Mouse (Mus musculus) kidney, embryonic 16.5 days (tissue): ENCODE measurements at regions not wholly inside any gene's neighbourhood (a gene's known extent, or its start where the extent isn't known, plus 50 kb on each side); places are given as distances from the start of the nearest gene placed in this dataset.
"Not testable (repeated sequence)": the region's sequence is repeated elsewhere in the genome, so short reads cannot be mapped to it uniquely, and the experiment has no call there.

Source experiments
- ATAC-seq: fragments of 200-750 bp; cut with Nextera tagmentation; 2 replicates; pipeline ENCODE4 v1.8.0; 2017; ENCODE audit warnings: moderate TSS enrichment; ENCODE audit not compliant: low FRiP score, low TSS enrichment
- H3K27ac ChIP-seq: fragments of 300-500 bp; sonication (generic); 2 replicates; pipeline ENCODE4 v1.5.1; 2014; ENCODE audit warnings: low read length
- H3K27me3 ChIP-seq: fragments of 300-500 bp; sonication (generic); 2 replicates; pipeline ENCODE4 v1.6.1; 2014; ENCODE audit warnings: low read length, control low read depth, mixed read lengths; ENCODE audit not compliant: insufficient read depth
- H3K36me3 ChIP-seq: fragments of 300-500 bp; sonication (generic); 2 replicates; pipeline ENCODE4 v1.6.1; 2014; ENCODE audit warnings: low read length, control low read depth, mixed read lengths; ENCODE audit not compliant: insufficient read depth
- H3K4me1 ChIP-seq: fragments of 300-500 bp; sonication (generic); 2 replicates; pipeline ENCODE4 v1.6.1; 2014; ENCODE audit warnings: low read length, control low read depth, mixed read lengths; ENCODE audit not compliant: insufficient read depth
- H3K4me2 ChIP-seq: fragments of 300-500 bp; sonication (generic); replicated peaks from 2 replicates; pipeline ENCODE4 v1.6.1; 2014; ENCODE audit warnings: low read depth, low read length
- H3K4me3 ChIP-seq: fragments of 300-500 bp; sonication (generic); 2 replicates; pipeline ENCODE4 v1.5.1; 2014; ENCODE audit warnings: mild to moderate bottlenecking, low read length
- H3K9ac ChIP-seq: fragments of 300-500 bp; sonication (generic); replicated peaks from 2 replicates; pipeline ENCODE4 v1.6.1; 2014; ENCODE audit warnings: low read length
- H3K9me3 ChIP-seq: fragments of 300-500 bp; sonication (generic); 2 replicates; pipeline ENCODE4 v1.6.1; 2016; ENCODE audit warnings: low read length, control low read depth
- WGBS: fragments of 180-500 bp; shearing (Covaris S2); extraction: QIAGEN DNeasy Blood & Tissue Kit; methylation state at CpG from one replicate; pipeline ENCODE4 v1.1.7; 2014; 5-methylcytosine and 5-hydroxymethylcytosine counted together

GRCm38 (mm10) chr3:101224091-101224490 lies 63.6 kb downstream of the Cd2 start:
- no peak overlapping the region for H3K9ac ChIP-seq
- H3K9me3 ChIP-seq: peaks cover 14% of the 10 kb centered on the region; the same call in 1 of the 2 replicates
- H3K36me3 ChIP-seq: no peaks in the 10 kb centered on the region
- H3K4me3 ChIP-seq: no peak overlapping the region
- H3K27ac ChIP-seq: no peak overlapping the region
- 78% methylated on average over 7 of the region's 7 CpGs for WGBS
- no peak for ATAC-seq
- H3K4me1 ChIP-seq: no peaks in the 10 kb centered on the region; the same call in 1 of the 2 replicates
- no peaks in the 10 kb centered on the region for H3K27me3 ChIP-seq
- no peak overlapping the region for H3K4me2 ChIP-seq

GRCm38 (mm10) chr3:101219897-101220296 lies 67.8 kb downstream of the Cd2 start:
- Histone ChIP-seq H3K9ac (no peak overlapping the region), H3K4me1 (no peaks in the 10 kb centered on the region), H3K36me3 (no peaks in the 10 kb centered on the region), H3K4me2 (no peak overlapping the region), H3K9me3 (peaks cover 14% of the 10 kb centered on the region; the same call in 1 of the 2 replicates), H3K27me3 (no peaks in the 10 kb centered on the region), H3K4me3 (no peak overlapping the region), H3K27ac (no peak overlapping the region)
- ATAC-seq: no peak
- 93% methylated on average over 2 of the region's 2 CpGs for WGBS

GRCm38 (mm10) chr3:101216711-101217110 lies 71.0 kb downstream of the Cd2 start:
- WGBS: 87% methylated on average over 13 of the region's 13 CpGs
- no peak overlapping the region for H3K9ac ChIP-seq
- H3K36me3 ChIP-seq: no peaks in the 10 kb centered on the region
- H3K27ac ChIP-seq: no peak overlapping the region
- no peak overlapping the region for H3K4me2 ChIP-seq
- H3K27me3 ChIP-seq: no peaks in the 10 kb centered on the region
- H3K4me1 ChIP-seq: peaks cover 18% of the 10 kb centered on the region
- H3K9me3 ChIP-seq: peaks cover 14% of the 10 kb centered on the region; the same call in 1 of the 2 replicates
- no peak for ATAC-seq
- H3K4me3 ChIP-seq: no peak overlapping the region

- no peak overlapping the region for H3K9ac ChIP-seq
- H3K4me2 ChIP-seq: no peak overlapping the region
- peaks cover 25% of the 10 kb centered on the region for H3K4me1 ChIP-seq
- no peaks in the 10 kb centered on the region for H3K36me3 ChIP-seq
- no peak overlapping the region for H3K4me3 ChIP-seq
- H3K27ac ChIP-seq: no peak overlapping the region
- ATAC-seq: no peak
- WGBS: 49% methylated on average over 4 of the region's 4 CpGs
- no peaks in the 10 kb centered on the region for H3K9me3 ChIP-seq
- H3K27me3 ChIP-seq: no peaks in the 10 kb centered on the region
Observed at GRCm38 (mm10) chr3:101213212-101213562, 74.6 kb downstream of the Cd2 start.

- 9% methylated on average over 12 of the region's 12 CpGs for WGBS
- H3K4me2 ChIP-seq: 0 out of 2 replicates have a peak overlapping the region, but pooled peaks have one; percentile 2
- peak; percentile 70 for ATAC-seq
- 0 out of 2 replicates have a peak overlapping the region, but pooled peaks have one; percentile 61 for H3K27ac ChIP-seq
- H3K4me3 ChIP-seq: no peak overlapping the region
- peaks cover 25% of the 10 kb centered on the region for H3K4me1 ChIP-seq
- no peaks in the 10 kb centered on the region for H3K36me3 ChIP-seq
- no peaks in the 10 kb centered on the region for H3K27me3 ChIP-seq
- H3K9ac ChIP-seq: no peak overlapping the region
- no peaks in the 10 kb centered on the region for H3K9me3 ChIP-seq
Observed at GRCm38 (mm10) chr3:101212403-101213211, 75.1 kb downstream of the Cd2 start.

- H3K4me3 ChIP-seq: no peak overlapping the region
- peak; percentile 83 for ATAC-seq
- no peak overlapping the region; the same call in 1 of the 2 replicates for H3K9ac ChIP-seq
- H3K27me3 ChIP-seq: no peaks in the 10 kb centered on the region
- 14% methylated on average over 4 of the region's 4 CpGs for WGBS
- H3K4me1 ChIP-seq: peaks cover 25% of the 10 kb centered on the region
- no peaks in the 10 kb centered on the region for H3K9me3 ChIP-seq
- H3K27ac ChIP-seq: no peak overlapping the region; the same call in 1 of the 2 replicates
- H3K36me3 ChIP-seq: no peaks in the 10 kb centered on the region
- 0 out of 2 replicates have a peak overlapping the region, but pooled peaks have one; percentile 2 for H3K4me2 ChIP-seq
Observed at GRCm38 (mm10) chr3:101211936-101212335, 75.8 kb downstream of the Cd2 start.

DNA sequence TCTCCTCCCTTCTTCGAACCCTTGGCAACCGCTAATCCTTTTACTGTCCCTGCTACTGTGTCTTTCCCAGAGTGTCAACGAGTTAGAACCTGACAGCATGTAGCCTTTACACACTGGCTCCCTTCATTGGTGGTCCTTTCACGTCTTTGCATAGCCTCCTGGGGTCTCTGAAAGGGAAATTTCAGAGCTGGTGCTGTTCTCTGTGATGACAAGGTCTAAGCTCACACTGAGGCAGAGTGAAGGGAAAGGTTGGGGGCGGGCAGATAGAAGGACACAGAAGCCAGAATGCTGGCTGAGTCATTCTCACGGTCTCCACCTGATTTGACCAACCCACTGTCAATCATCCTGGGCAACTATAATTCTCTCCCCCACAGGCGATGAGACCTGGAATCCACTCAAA lies 78.2 kb downstream of the Cd2 start:
- no peak for ATAC-seq

GRCm38 (mm10) chr3:101208751-101209150 lies 79.0 kb downstream of the Cd2 start:
- Histone ChIP-seq H3K36me3 (no peaks in the 10 kb centered on the region), H3K27me3 (no peaks in the 10 kb centered on the region), H3K9me3 (no peaks in the 10 kb centered on the region), H3K4me3 (no peak overlapping the region), H3K4me2 (no peak overlapping the region), H3K9ac (no peak overlapping the region), H3K27ac (no peak overlapping the region), H3K4me1 (peaks cover 25% of the 10 kb centered on the region)
- ATAC-seq: no peak
- 93% methylated on average over 12 of the region's 12 CpGs for WGBS

More for the DNA sequence above, 78.2 kb downstream of the Cd2 start:
- Histone ChIP-seq H3K4me2 (no peak overlapping the region), H3K4me1 (peaks cover 25% of the 10 kb centered on the region), H3K9me3 (no peaks in the 10 kb centered on the region), H3K27ac (no peak overlapping the region), H3K4me3 (no peak overlapping the region), H3K9ac (no peak overlapping the region), H3K36me3 (no peaks in the 10 kb centered on the region), H3K27me3 (no peaks in the 10 kb centered on the region)
- 70% methylated on average over 7 of the region's 7 CpGs for WGBS

DNA sequence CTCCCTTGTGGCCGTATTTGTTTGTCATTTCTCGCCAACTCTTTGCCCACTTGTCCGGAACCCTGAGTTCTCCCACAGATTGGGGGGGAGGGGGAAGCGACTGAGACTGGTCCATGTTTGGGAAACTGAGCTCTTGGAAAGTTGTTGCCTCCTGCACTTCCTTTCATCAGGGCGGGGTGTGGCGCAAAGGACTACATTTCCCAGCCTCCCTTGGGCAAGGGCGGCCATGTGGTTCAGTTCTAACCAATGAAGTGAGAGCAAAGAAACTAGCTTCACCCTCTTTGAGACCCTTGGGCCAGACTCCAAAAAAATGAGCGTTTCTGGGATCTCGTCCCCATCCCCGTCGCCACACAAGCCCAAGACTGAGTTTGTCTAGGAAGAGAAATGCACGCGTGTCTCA lies 81.6 kb downstream of the Cd2 start:
- not testable (repeated sequence) for H3K4me1 ChIP-seq, H3K27me3 ChIP-seq, H3K9me3 ChIP-seq, H3K27ac ChIP-seq, H3K9ac ChIP-seq, ATAC-seq, H3K36me3 ChIP-seq, H3K4me3 ChIP-seq, H3K4me2 ChIP-seq
- 96% methylated on average over 13 of the region's 13 CpGs for WGBS

DNA sequence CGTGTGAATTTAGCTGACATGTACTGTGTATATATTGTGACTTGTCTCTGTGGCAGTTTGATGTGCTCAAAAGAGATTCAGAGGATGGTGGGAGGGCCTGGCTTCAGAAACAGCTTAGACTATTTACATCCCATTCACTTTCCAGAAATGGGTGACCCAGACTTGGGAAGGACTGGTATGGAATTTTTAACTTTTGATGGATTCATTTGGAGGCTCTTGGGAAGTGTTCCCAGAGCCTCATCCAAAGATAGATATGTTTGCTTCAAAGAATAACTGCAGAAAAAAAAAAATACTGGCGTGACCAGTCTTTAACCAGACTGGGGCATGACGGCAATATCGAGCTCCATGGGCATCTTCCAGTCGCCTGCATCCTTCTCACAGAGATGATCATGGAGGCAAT lies 84.6 kb upstream of the Ptgfrn start:
- ATAC-seq: no peak
- no peaks in the 10 kb centered on the region for H3K36me3 ChIP-seq
- H3K4me2 ChIP-seq: no peak overlapping the region
- no peak overlapping the region for H3K4me3 ChIP-seq
- no peak overlapping the region for H3K9ac ChIP-seq
- H3K27ac ChIP-seq: no peak overlapping the region
- H3K27me3 ChIP-seq: no peaks in the 10 kb centered on the region
- WGBS: 82% methylated on average over 5 of the region's 5 CpGs
- H3K4me1 ChIP-seq: no peaks in the 10 kb centered on the region
- no peaks in the 10 kb centered on the region for H3K9me3 ChIP-seq
